17 mouse cellular contexts compared by ENCODE assay signal in the genomic region with DNA sequence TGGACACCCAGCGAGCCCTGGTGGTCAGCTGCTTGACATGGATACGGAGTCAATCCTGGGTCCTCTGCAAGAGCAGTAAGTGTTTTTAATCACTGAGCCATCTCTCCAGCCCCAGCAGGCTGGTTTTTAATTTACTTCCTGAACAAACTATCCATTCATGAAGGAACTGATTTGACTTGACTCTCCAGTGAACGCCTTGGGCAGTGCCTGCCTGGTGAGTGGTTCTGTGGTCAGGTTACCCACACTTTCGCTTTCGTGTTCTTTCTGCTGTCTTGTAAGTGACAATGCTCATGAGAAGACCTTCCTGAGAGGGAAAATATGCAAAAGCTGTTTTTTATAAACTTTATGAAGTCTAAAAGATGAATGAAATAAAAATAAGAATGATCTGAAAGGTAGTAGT.
DNase-seq lines count a peak whose midpoint lies in the region; ATAC-seq lines count a peak whose summit lies in the region.
"Had no signal": no experiment of that assay in that cellular context is flagged by ENCODE, and none has a peak within 500 bp of the region (broad histone marks: within the 10 kb centered on the region; RNA-seq: fewer than 3 reads in every experiment).

No protein-coding gene starts in this region.

- H3K36me3 ChIP-seq in kidney, embryonic 14.5 days (ENCODE audit: control insufficient read depth, insufficient read depth, low read length) = peaks cover 2% of the 10 kb centered on the region; the same call in 1 of the 2 replicates
- no peaks in the 10 kb centered on the region for H3K36me3 ChIP-seq in hindbrain, embryonic 16.5 days (ENCODE audit: control insufficient read depth, insufficient read depth, low read length)
- H3K36me3 ChIP-seq in hindbrain, embryonic 10.5 days = no peaks in the 10 kb centered on the region
- H3K36me3 ChIP-seq: limb, embryonic 15.5 days; midbrain, embryonic 12.5 days; neural tube, embryonic 13.5 days had no signal

- ATAC-seq in kidney, embryonic 14.5 days (ENCODE audit: low FRiP score, low TSS enrichment) = peak; percentile 68
- ATAC-seq in megakaryocyte progenitor cell, adult 5-6 weeks (replicated peaks; ENCODE audit: poor library complexity) = peak; percentile 95
- ATAC-seq in hindbrain, embryonic 16.5 days = no peak
- ATAC-seq in erythroblast, adult 5-6 weeks (replicated peaks; ENCODE audit: low FRiP score, poor library complexity, severe bottlenecking) = no peak
- ATAC-seq: forebrain, embryonic 14.5 days had no signal

- peaks cover 13% of the 10 kb centered on the region; the same call in 1 of the 2 replicates for H3K4me1 ChIP-seq in kidney, embryonic 14.5 days (ENCODE audit: control insufficient read depth, insufficient read depth, low read length)
- H3K4me1 ChIP-seq in hindbrain, embryonic 16.5 days (ENCODE audit: control insufficient read depth, insufficient read depth, low read depth, low read length) = no peaks in the 10 kb centered on the region
- H3K4me1 ChIP-seq in hindbrain, embryonic 10.5 days (replicated peaks) = no peaks in the 10 kb centered on the region
- H3K4me1 ChIP-seq: neural tube, embryonic 13.5 days had no signal

- no peak overlapping the region for H3K4me2 ChIP-seq in kidney, embryonic 14.5 days (replicated peaks; ENCODE audit: low read depth, low read length)
- H3K4me2 ChIP-seq in hindbrain, embryonic 16.5 days (ENCODE audit: low read length) = no peak overlapping the region
- H3K4me2 ChIP-seq: heart, embryonic 11.5 days; limb, embryonic 15.5 days; midbrain, embryonic 12.5 days; neural tube, embryonic 13.5 days had no signal

- no peaks in the 10 kb centered on the region for H3K27me3 ChIP-seq in kidney, embryonic 14.5 days (ENCODE audit: control insufficient read depth, insufficient read depth, low read length)
- no peaks in the 10 kb centered on the region for H3K27me3 ChIP-seq in hindbrain, embryonic 16.5 days (replicated peaks; ENCODE audit: control insufficient read depth, insufficient read depth, low read length)
- H3K27me3 ChIP-seq in hindbrain, embryonic 10.5 days (ENCODE audit: insufficient read depth, poor library complexity, severe bottlenecking) = no peaks in the 10 kb centered on the region
- H3K27me3 ChIP-seq: midbrain, embryonic 12.5 days; neural tube, embryonic 13.5 days had no signal

- DNase-seq in kidney, adult 18-20 months = no peak
- peak; percentile 16 for DNase-seq in urinary bladder, postnatal 14 days (ENCODE audit: low spot score)
- no peak for DNase-seq in urinary bladder, postnatal 25 days (ENCODE audit: low spot score)
- DNase-seq in hindbrain, embryonic 10.5 days (ENCODE audit: low spot score) = no peak
- DNase-seq: cerebellum, adult 9-10 months; gastrocnemius, postnatal 10 days; heart, postnatal 4 days; kidney, postnatal 14 days had no signal

- H3K9ac ChIP-seq in kidney, embryonic 14.5 days (ENCODE audit: low read depth, low read length) = no peak overlapping the region
- no peak overlapping the region for H3K9ac ChIP-seq in hindbrain, embryonic 16.5 days (ENCODE audit: low read depth, low read length)
- H3K9ac ChIP-seq: limb, embryonic 15.5 days; midbrain, embryonic 12.5 days; neural tube, embryonic 13.5 days had no signal

- 63% methylated on average over 5 of the region's 5 CpGs for WGBS in kidney, embryonic 14.5 days
- WGBS in hindbrain, embryonic 16.5 days = 84% methylated on average over 5 of the region's 5 CpGs
- WGBS in hindbrain, embryonic 10.5 days = 78% methylated on average over 5 of the region's 5 CpGs

- no peak overlapping the region for H3K27ac ChIP-seq in kidney, embryonic 14.5 days (ENCODE audit: low read depth, low read length)
- no peak overlapping the region for H3K27ac ChIP-seq in hindbrain, embryonic 16.5 days (ENCODE audit: low read depth, low read length)
- H3K27ac ChIP-seq in hindbrain, embryonic 10.5 days = no peak overlapping the region
- H3K27ac ChIP-seq: limb, embryonic 15.5 days; midbrain, embryonic 12.5 days; neural tube, embryonic 13.5 days had no signal

- H3K9me3 ChIP-seq in kidney, embryonic 14.5 days (ENCODE audit: control insufficient read depth, low read length) = no peaks in the 10 kb centered on the region
- H3K9me3 ChIP-seq in hindbrain, embryonic 16.5 days (ENCODE audit: control insufficient read depth, low read length) = no peaks in the 10 kb centered on the region
- H3K9me3 ChIP-seq in hindbrain, embryonic 10.5 days = no peaks in the 10 kb centered on the region
- H3K9me3 ChIP-seq: limb, embryonic 15.5 days; midbrain, embryonic 12.5 days; neural tube, embryonic 13.5 days had no signal

- H3K4me3 ChIP-seq in kidney, embryonic 14.5 days (ENCODE audit: low read length) = no peak overlapping the region
- H3K4me3 ChIP-seq in hindbrain, embryonic 16.5 days (ENCODE audit: low read length) = no peak overlapping the region
- H3K4me3 ChIP-seq in hindbrain, embryonic 10.5 days = no peak overlapping the region
- H3K4me3 ChIP-seq: limb, embryonic 15.5 days; midbrain, embryonic 12.5 days; neural tube, embryonic 13.5 days had no signal

Comparison
In these comparisons a context has a peak if more than half of its experiments do, and no peak if none do; other contexts are left out.
1. ATAC-seq: peak in kidney, embryonic 14.5 days (single experiment) and megakaryocyte progenitor cell, adult 5-6 weeks (single experiment); none in hindbrain, embryonic 16.5 days (single experiment) and erythroblast, adult 5-6 weeks (single experiment).